Mouse (Mus musculus): Measurements from ENCODE around the gene Vcl.

The Vcl gene

GRCm38 (mm10) chr14:20928848-20929745 is at the start of gene Vcl:
TSS of gene Vcl (plus strand) at chr14:20929398.
- DNase-seq (ENCODE audit: low read depth, low spot score), result peak; percentile 99

DNA sequence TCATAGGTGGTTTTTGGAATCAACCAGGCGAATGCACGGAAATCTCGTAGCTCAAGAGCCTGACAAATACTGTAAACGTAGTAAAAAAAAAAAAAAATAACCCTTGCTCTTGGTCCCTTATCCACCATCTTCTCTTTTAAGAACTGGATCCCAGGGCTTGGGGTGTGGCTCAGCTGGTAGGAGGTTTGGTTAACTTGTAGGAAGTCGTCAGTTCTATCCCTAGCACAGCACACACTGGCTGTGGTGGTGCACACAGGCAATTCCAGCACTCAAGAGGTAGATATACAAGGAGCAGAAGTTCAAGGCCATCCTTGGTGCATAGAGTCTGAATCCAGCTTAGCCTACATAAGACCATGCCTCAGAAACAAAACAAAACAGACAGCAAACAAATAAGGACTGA is 44.5 kb upstream of the Vcl start:
- no peak for DNase-seq (ENCODE audit: low read depth, low spot score)

DNA sequence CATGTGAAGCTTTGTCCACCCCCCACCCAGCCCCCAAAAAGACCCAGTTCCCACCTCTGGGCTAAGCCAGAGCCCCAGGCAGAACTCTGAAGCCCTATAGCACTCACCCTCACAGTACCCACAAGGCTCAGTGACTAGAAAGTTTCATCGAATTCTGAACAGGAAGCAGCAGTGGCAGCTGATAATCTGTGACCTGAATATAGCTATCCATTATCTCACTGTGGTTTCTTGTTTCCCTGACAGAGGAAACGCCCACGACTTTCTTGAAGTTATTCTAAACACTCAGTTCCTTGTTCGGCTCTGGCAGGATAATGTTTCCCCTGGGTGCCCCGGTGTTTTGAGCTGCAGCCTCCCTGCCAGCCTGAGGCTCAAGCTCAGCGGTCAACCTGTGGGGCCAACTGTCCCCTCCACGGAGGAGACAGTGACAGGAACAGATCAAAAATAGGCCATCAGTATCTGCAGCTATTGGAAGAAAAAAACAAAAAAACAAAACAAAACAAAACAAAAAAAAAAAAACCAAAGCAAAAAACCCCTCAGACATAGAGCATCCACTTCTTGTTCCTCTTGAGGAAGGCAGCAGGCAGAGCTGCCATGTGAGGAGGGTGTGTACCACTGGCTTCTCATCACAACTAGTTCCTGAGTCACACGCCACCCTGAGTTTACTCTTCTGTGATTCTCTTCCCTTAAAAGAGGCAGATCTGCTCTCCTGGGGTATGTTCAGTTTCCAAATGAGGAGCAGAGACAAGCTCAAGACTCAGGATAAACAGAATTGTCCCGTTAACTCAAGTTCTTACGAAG is 43.9 kb upstream of the Vcl start:
- DNase-seq (ENCODE audit: low read depth, low spot score), result no peak

GRCm38 (mm10) chr14:20886266-20886665 is 42.9 kb upstream of the Vcl start:
- DNase-seq (ENCODE audit: low read depth, low spot score), result no peak

GRCm38 (mm10) chr14:20887541-20888085 is 41.6 kb upstream of the Vcl start:
- DNase-seq (ENCODE audit: low read depth, low spot score), result no peak

DNA sequence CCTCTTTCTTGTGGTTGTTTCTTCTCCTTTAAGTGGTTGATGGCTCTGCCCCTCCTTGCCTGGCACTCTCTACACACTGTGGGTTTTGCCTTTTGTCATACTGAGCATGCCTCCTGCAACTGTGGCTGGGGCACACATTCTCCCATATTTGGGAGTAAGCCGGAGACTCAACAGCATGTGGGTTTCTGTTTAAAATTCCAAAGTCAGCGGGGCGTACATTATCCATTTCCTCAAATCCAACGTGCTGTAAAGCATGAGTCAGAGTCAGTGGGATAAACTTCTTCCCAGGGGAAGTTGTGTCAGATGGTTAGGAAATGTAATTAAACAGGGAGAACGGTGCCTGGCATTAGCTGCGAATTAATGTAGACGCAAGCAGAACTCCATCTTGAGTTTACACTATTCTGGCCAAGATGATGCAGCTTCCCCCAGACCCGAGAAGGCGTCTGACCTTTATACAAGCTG is 37.2 kb upstream of the Vcl start:
- no peak for DNase-seq (ENCODE audit: low read depth, low spot score)

DNA sequence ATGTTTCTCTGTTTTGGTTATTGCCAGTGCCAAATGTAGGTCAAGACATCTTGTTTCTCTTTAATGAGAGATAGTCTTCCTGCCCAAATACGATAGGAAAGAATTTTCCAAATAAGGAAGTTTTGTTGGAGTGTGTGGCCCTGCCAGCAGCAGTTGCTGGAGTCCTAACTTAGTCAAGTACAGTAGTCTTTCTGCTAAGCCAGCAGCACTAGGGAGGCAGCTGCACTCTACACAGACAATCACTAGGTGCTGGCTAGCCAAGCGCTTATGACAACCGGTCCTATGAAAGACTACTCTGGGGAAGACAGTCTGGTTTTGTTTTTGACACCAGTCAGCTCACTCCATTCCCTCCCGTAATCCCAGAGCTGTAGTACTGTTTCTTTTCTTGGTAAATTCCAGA is 35.4 kb upstream of the Vcl start:
- no peak for DNase-seq (ENCODE audit: low read depth, low spot score)

- no peak for DNase-seq (ENCODE audit: low read depth, low spot score)
Observed at GRCm38 (mm10) chr14:20901267-20901666, 27.9 kb upstream of the Vcl start.

GRCm38 (mm10) chr14:20903137-20903536 is 26.1 kb upstream of the Vcl start:
- no peak for DNase-seq (ENCODE audit: low read depth, low spot score)

DNA sequence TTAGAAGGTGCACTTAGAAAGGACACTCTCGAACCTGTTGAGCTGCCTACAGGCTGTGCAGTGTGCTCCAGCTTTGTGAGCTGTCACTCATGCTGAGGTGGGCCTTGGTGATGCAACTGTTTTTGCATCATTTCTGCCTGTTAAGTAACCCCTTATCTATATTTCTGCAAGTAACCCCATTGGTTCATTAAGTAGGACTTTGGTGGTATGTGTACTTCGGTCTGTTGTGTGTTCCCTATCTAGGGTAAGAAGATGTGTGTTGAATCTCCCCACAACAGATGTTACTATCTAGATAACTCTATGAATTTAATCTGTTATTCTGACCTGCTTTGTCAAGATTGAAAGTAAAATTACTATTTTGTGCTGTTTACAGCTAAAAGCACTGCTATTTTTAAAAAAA is 17.4 kb upstream of the Vcl start:
- no peak for DNase-seq (ENCODE audit: low read depth, low spot score)

DNA sequence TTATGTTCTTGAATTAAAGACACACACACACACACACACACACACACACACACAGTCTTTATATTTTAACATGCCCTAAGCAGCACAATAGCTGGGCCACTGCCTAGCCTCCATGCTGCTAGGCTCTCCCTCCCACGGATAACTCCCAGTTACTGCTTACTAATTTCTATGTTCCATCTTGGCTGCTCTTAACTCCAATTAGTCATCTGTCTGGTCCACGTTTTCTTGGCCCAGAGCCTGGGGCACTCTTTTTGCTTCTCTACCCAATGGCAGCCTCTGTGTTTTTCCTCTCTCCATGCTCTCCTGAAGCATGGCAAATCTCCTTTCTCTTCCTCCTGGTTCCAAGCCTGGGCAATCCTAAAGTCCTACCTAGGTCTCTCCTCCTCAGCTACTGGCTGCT is 14.8 kb upstream of the Vcl start:
- no peak for DNase-seq (ENCODE audit: low read depth, low spot score)

GRCm38 (mm10) chr14:20916625-20917612 is 12.3 kb upstream of the Vcl start:
- no peak for DNase-seq (ENCODE audit: low read depth, low spot score)

- DNase-seq (ENCODE audit: low read depth, low spot score), result no peak
Observed at GRCm38 (mm10) chr14:20924071-20924789, 5.0 kb upstream of the Vcl start.

DNA sequence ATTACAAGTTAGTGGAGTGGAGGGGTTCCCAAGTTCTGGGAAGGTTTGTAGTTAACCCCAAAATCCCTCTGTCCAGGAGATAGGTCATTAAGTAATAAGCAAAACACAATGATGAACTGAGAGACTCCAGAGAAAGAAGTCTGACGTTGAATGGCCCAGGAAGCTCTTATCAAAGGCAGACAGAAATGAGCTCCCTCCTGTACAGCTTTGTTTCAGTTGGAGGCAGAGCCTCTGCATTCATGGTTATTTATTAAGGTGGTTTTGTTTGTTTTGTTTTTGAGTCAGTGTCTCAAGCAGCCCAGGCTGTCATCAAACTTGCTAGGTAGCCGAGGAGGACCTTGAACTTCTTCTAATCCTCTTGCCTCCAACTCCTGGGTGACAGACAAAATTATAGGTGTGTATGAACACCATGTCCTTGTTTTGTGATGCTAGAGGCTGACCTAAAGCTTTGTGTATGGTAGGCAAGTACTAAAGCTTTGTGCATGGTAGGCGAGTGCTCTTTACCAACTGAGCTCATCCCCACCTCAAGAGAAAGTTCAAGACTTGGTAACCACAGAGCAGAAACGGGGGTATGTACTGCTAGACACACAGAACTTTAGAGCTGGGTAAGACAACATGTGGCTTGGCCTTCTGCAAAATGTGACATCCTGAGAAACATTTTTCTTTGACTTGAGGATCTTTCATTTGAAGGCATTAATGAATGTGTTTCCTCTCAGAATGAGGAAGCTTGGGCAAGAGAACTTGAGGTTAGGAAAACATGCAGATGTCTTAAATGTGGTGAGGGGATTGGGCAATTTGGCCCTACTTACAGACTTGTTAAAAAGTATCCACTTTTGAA is 1.5 kb upstream of the Vcl start:
- no peak for DNase-seq (ENCODE audit: low read depth, low spot score)

- DNase-seq (ENCODE audit: low read depth, low spot score), result no peak
Observed at GRCm38 (mm10) chr14:20928308-20928685, 901 bp upstream of the Vcl start.

DNA sequence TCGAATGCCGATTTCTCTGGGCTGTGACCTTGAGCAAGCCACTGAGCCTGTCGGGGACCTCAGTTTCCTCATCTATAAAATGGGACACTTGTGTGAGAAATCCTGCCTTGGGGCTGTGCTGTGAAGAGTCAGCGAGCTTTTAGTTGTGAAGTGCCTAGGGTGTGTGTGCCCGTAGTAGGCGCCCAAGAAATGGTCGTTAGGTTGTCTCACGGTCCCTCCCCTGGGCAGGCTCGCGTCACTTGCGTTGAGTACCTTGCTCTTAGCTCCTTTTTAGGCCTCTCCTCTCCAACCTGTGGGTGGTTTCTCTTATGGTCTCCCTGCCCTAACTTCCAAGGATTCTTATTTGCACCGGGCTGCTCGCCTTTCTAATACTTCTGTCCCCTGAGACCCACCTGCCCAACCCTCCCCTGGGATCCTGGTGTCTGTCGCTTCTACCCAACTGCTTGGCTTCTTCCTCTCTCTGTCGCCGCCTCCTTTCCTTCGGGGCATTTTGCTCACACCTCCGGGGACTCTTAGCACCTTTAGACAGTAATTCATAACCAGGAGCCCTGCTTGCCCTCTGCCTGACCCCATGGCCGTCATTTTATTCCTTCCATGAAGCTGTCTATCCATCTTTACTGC is 726 bp downstream of the Vcl start:
- no peak for DNase-seq (ENCODE audit: low read depth, low spot score)

- no peak for DNase-seq (ENCODE audit: low read depth, low spot score)
Observed at GRCm38 (mm10) chr14:20930481-20931391, 1.5 kb downstream of the Vcl start.

- DNase-seq (ENCODE audit: low read depth, low spot score), result no peak
Observed at GRCm38 (mm10) chr14:20938424-20938823, 9.2 kb downstream of the Vcl start.

Measured in retina, postnatal 7 days (tissue).